Mouse (Mus musculus): ENCODE results near the gene Mfn1.

- TF ChIP-seq CTCF (IDR thresholded peaks at IDR 0.05; ENCODE audit: low read depth, low read length), result no peak
- no peak for TF ChIP-seq POLR2A (IDR thresholded peaks at IDR 0.05; ENCODE audit: extremely low read depth, insufficient read depth, low read length)
These were observed 49.3 kb upstream of the Mfn1 start for GRCm38 (mm10) chr3:32479961-32480360.

Measured in liver, adult 2 months (tissue).